ENCODE assay signal across 1 mouse cellular context in genomic region chr11:98355732-98356299, GRCm38 (mm10).
A peak's percentile ranks its signal among the peaks of the same experiment; 100 is the strongest.
TF ChIP-seq lines count a peak whose summit lies in the region.

No protein-coding gene starts in this region.

TF ChIP-seq in MEL, 35 proteins besides CTCF, POLR2A, EP300 and RAD21 (continued from another document):
- TF ChIP-seq MAFK (IDR thresholded peaks at IDR 0.05; ENCODE audit: borderline replicate concordance, low read depth, low read length): no peak
- peak; percentile 38; the same call in 1 of the 2 replicates for TF ChIP-seq CHD1 (IDR thresholded peaks at IDR 0.05; ENCODE audit: low read depth, low read length)
- TF ChIP-seq HCFC1 (IDR thresholded peaks at IDR 0.05; ENCODE audit: low read depth, low read length): peak; percentile 60; the same call in 1 of the 2 replicates
- peak; percentile 75 for TF ChIP-seq ELF1 (IDR thresholded peaks at IDR 0.05; ENCODE audit: low read depth, low read length)
- TF ChIP-seq POLR2AphosphoS5 (IDR thresholded peaks at IDR 0.05; ENCODE audit: borderline replicate concordance, low read depth, low read length): no peak
- TF ChIP-seq MAZ (IDR thresholded peaks at IDR 0.05; ENCODE audit: low read depth, low read length): 0 out of 2 replicates have a peak, but pooled peaks have one; percentile 8
- TF ChIP-seq MXI1 (IDR thresholded peaks at IDR 0.05; ENCODE audit: low read depth, low read length): peak; percentile 28; the same call in 1 of the 2 replicates
- peak; percentile 96 for TF ChIP-seq GATA1 (IDR thresholded peaks at IDR 0.05; ENCODE audit: low read depth, low read length)
- peak; percentile 39; the same call in 1 of the 2 replicates for TF ChIP-seq TBP (IDR thresholded peaks at IDR 0.05; ENCODE audit: low read depth, low read length)
- no peak for TF ChIP-seq KAT2A (conservative IDR thresholded peaks at IDR 0.05; ENCODE audit: low read depth, low read length)
- TF ChIP-seq ETS1 (IDR thresholded peaks at IDR 0.05; ENCODE audit: low read depth, low read length): peak; percentile 79
- TF ChIP-seq SMC3 (IDR thresholded peaks at IDR 0.05; ENCODE audit: low read depth, low read length): peak; percentile 62
- TF ChIP-seq JUND (IDR thresholded peaks at IDR 0.05; ENCODE audit: low read depth, low read length): no peak
- 0 out of 2 replicates have a peak, but pooled peaks have one; percentile 8 for TF ChIP-seq TAL1 (IDR thresholded peaks at IDR 0.05; ENCODE audit: low read length)
- TF ChIP-seq MAX (IDR thresholded peaks at IDR 0.05; ENCODE audit: low read length): no peak
- TF ChIP-seq MYC (IDR thresholded peaks at IDR 0.05; ENCODE audit: low read depth, low read length): 0 out of 2 replicates have a peak, but pooled peaks have one; percentile 35
- TF ChIP-seq SIN3A (IDR thresholded peaks at IDR 0.05; ENCODE audit: low read length): peak; percentile 82
